Mouse (Mus musculus): ENCODE data around the gene Zfp536. TPM values are rescaled to one million over a fixed set of nuclear protein-coding genes. Genes with fewer than 3 reads are reported as not detected.

The Zfp536 gene
- polyA plus RNA-seq, 1 experiment: 0.49 TPM

DNA sequence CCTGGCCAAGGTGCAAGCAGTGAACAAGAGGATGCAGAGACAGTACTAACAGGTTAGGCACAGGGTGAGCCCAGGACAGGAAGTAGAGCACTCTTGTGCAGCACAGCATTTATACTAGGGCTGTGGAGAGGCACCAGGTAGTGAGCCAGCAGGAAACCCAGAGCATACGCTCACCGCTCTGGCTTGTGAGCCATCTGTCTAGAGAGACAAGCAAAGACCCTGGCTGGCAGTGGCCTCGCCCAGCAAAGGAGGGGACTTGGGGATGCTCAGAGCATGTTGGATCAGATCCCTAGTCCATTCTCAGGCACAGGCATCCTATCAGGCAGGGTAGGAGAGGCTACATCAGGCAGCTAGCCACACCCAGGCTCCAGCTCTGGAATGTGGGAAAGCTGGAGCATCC, 88.2 kb downstream of the Zfp536 start:
- 88% methylated on average over 3 of the region's 3 CpGs for WGBS
- no peaks in the 10 kb centered on the region for H3K36me3 ChIP-seq (ENCODE audit: control insufficient read depth, insufficient read depth, low read length)
- H3K4me1 ChIP-seq (replicated peaks; ENCODE audit: control insufficient read depth, insufficient read depth, low read length): no peaks in the 10 kb centered on the region
- no peak overlapping the region for H3K27ac ChIP-seq (ENCODE audit: control insufficient read depth, insufficient read depth, low read length)
- no peaks in the 10 kb centered on the region for H3K27me3 ChIP-seq (ENCODE audit: control insufficient read depth, insufficient read depth, low read length)
- H3K4me3 ChIP-seq (ENCODE audit: control insufficient read depth, insufficient read depth, low read length): no peak overlapping the region
- no peak for TF ChIP-seq CTCF (IDR thresholded peaks at IDR 0.05; ENCODE audit: borderline replicate concordance, control insufficient read depth, extremely low read depth, insufficient read depth, low read length, poor library complexity)
- no peak for TF ChIP-seq POLR2A (IDR thresholded peaks at IDR 0.05; ENCODE audit: control insufficient read depth, extremely low read depth, insufficient read depth, low read length, poor library complexity)
- no peak for DNase-seq

GRCm38 (mm10) chr7:37681335-37681734, 92.1 kb downstream of the Zfp536 start:
- no peaks in the 10 kb centered on the region for H3K27me3 ChIP-seq (ENCODE audit: control insufficient read depth, insufficient read depth, low read length)

GRCm38 (mm10) chr7:37663676-37664365, 109.6 kb downstream of the Zfp536 start:
- WGBS: 93% methylated on average over 7 of the region's 7 CpGs
- Histone ChIP-seq H3K4me3 (ENCODE audit: control insufficient read depth, insufficient read depth, low read length) (no peak overlapping the region), H3K27ac (ENCODE audit: control insufficient read depth, insufficient read depth, low read length) (no peak overlapping the region), H3K27me3 (ENCODE audit: control insufficient read depth, insufficient read depth, low read length) (no peaks in the 10 kb centered on the region), H3K4me1 (replicated peaks; ENCODE audit: control insufficient read depth, insufficient read depth, low read length) (no peaks in the 10 kb centered on the region), H3K36me3 (ENCODE audit: control insufficient read depth, insufficient read depth, low read length) (no peaks in the 10 kb centered on the region)
- no peak for DNase-seq
- TF ChIP-seq CTCF (IDR thresholded peaks at IDR 0.05; ENCODE audit: borderline replicate concordance, control insufficient read depth, extremely low read depth, insufficient read depth, low read length, poor library complexity): no peak
- no peak for TF ChIP-seq POLR2A (IDR thresholded peaks at IDR 0.05; ENCODE audit: control insufficient read depth, extremely low read depth, insufficient read depth, low read length, poor library complexity)

More at GRCm38 (mm10) chr7:37681335-37681734, 92.1 kb downstream of the Zfp536 start:
- no peak for TF ChIP-seq POLR2A (IDR thresholded peaks at IDR 0.05; ENCODE audit: control insufficient read depth, extremely low read depth, insufficient read depth, low read length, poor library complexity)
- TF ChIP-seq CTCF (IDR thresholded peaks at IDR 0.05; ENCODE audit: borderline replicate concordance, control insufficient read depth, extremely low read depth, insufficient read depth, low read length, poor library complexity): no peak
- H3K27ac ChIP-seq (ENCODE audit: control insufficient read depth, insufficient read depth, low read length): no peak overlapping the region
- no peak overlapping the region for H3K4me3 ChIP-seq (ENCODE audit: control insufficient read depth, insufficient read depth, low read length)
- no peaks in the 10 kb centered on the region for H3K4me1 ChIP-seq (replicated peaks; ENCODE audit: control insufficient read depth, insufficient read depth, low read length)
- no peaks in the 10 kb centered on the region for H3K36me3 ChIP-seq (ENCODE audit: control insufficient read depth, insufficient read depth, low read length)
- DNase-seq: no peak
- 83% methylated on average over 3 of the region's 3 CpGs for WGBS

DNA sequence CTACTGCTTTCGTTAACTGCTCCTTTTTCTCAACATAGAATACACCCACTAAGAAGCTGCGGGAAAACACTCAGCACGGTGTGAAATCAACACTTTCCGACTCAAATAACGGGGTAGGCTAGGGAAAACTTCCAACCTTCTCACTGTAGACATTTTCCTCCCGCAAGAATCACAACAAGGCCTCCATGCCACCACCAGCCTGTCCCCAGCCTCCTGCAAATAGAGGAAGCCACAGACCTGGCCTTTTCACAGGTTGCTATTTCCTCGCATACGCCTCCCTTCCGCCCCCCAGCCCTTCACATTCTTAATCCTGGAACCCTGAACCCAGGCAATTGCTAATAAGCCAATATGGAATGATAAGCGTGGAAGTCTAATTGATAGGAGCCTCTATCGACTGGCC, 124.8 kb downstream of the Zfp536 start:
- Histone ChIP-seq H3K27ac (ENCODE audit: control insufficient read depth, insufficient read depth, low read length) (no peak overlapping the region), H3K27me3 (ENCODE audit: control insufficient read depth, insufficient read depth, low read length) (no peaks in the 10 kb centered on the region), H3K36me3 (ENCODE audit: control insufficient read depth, insufficient read depth, low read length) (no peaks in the 10 kb centered on the region), H3K4me1 (replicated peaks; ENCODE audit: control insufficient read depth, insufficient read depth, low read length) (no peaks in the 10 kb centered on the region), H3K4me3 (ENCODE audit: control insufficient read depth, insufficient read depth, low read length) (no peak overlapping the region)
- TF ChIP-seq POLR2A (IDR thresholded peaks at IDR 0.05; ENCODE audit: control insufficient read depth, extremely low read depth, insufficient read depth, low read length, poor library complexity): no peak
- TF ChIP-seq CTCF (IDR thresholded peaks at IDR 0.05; ENCODE audit: borderline replicate concordance, control insufficient read depth, extremely low read depth, insufficient read depth, low read length, poor library complexity): no peak
- DNase-seq: no peak
- 48% methylated on average over 11 of the region's 11 CpGs for WGBS

DNA sequence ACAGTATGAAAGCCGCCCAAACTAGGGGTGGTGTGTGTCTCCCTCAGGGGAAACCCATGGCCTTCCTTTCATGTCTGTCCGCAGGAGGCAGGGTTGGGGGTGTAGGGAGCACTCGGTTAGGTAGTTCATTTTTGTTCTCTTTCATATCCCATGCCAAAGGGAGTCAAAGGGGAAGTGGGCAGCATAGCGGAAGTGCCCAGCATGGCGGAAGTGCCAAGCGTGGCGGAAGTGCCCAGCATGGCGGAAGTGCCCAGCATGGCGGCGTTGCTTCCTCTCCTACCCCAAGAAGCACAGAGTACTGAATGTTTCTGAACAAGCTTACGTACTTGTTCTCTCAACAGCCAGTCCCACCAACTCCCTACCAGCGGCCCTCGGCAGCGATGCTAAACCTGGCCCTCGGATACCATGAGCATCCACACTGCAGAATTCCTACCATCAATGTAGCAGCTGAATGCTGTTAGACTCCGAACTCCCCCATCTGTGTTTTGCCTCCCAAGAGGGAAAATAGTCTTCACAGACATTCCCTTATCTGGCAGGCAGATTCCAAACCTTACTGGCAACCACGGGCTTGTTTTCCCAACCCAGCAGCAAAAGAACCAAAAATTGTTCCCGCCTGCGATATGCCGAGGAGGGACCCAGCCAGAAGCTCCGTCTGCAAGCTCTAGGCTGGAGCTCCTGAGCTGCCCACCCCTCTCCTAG, 125.4 kb downstream of the Zfp536 start:
- TF ChIP-seq CTCF (IDR thresholded peaks at IDR 0.05; ENCODE audit: borderline replicate concordance, control insufficient read depth, extremely low read depth, insufficient read depth, low read length, poor library complexity) (no peak), POLR2A (IDR thresholded peaks at IDR 0.05; ENCODE audit: control insufficient read depth, extremely low read depth, insufficient read depth, low read length, poor library complexity) (no peak)
- Histone ChIP-seq H3K4me3 (ENCODE audit: control insufficient read depth, insufficient read depth, low read length) (no peak overlapping the region), H3K4me1 (replicated peaks; ENCODE audit: control insufficient read depth, insufficient read depth, low read length) (no peaks in the 10 kb centered on the region), H3K36me3 (ENCODE audit: control insufficient read depth, insufficient read depth, low read length) (no peaks in the 10 kb centered on the region), H3K27me3 (ENCODE audit: control insufficient read depth, insufficient read depth, low read length) (no peaks in the 10 kb centered on the region), H3K27ac (ENCODE audit: control insufficient read depth, insufficient read depth, low read length) (no peak overlapping the region)
- WGBS: 97% methylated on average over 21 of the region's 21 CpGs
- DNase-seq: no peak

DNA sequence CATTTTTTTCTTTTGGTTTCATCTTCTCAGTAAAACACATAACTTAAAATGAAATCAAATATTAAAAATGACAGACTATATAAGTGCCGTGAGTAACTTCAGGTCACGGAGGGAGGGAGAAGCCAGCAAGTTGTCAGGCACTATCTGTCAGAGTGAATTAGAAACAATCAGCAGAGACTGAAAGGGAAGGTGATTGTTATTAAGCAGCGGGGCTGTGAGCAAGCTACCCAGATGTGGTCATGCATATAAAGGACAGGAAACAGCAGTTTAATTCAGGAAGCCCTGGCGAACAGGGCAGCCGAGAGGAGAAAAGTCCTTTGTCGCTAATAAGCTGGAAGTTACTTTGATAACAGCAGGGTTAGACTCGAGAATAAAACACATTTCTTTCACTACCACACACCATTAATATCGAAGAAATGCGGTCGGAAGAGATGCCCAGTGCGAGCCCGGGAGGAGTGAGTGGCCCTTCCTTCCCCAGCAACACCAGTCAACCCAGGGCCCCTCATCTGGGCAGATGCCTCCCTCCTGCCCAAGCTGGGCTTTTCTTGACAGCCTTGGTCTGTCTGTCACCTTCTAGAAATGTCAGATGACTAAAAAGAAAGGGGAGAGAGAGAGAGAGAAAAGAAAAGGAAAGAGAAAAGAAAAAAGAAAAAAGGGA, 133.6 kb downstream of the Zfp536 start:
- Histone ChIP-seq H3K36me3 (ENCODE audit: control insufficient read depth, insufficient read depth, low read length) (no peaks in the 10 kb centered on the region), H3K27ac (ENCODE audit: control insufficient read depth, insufficient read depth, low read length) (no peak overlapping the region), H3K4me3 (ENCODE audit: control insufficient read depth, insufficient read depth, low read length) (no peak overlapping the region), H3K27me3 (ENCODE audit: control insufficient read depth, insufficient read depth, low read length) (no peaks in the 10 kb centered on the region), H3K4me1 (replicated peaks; ENCODE audit: control insufficient read depth, insufficient read depth, low read length) (no peaks in the 10 kb centered on the region)
- 11% methylated on average over 12 of the region's 12 CpGs for WGBS
- no peak for DNase-seq
- TF ChIP-seq POLR2A (IDR thresholded peaks at IDR 0.05; ENCODE audit: control insufficient read depth, extremely low read depth, insufficient read depth, low read length, poor library complexity) (no peak), CTCF (IDR thresholded peaks at IDR 0.05; ENCODE audit: borderline replicate concordance, control insufficient read depth, extremely low read depth, insufficient read depth, low read length, poor library complexity) (no peak)

All from thymus, adult 2 months (tissue).